Mouse (Mus musculus): ENCODE data around the gene Akna. TPM values are rescaled to one million over a fixed set of nuclear protein-coding genes. Genes with fewer than 3 reads are reported as not detected.
"Not testable (repeated sequence)": the region's sequence is repeated elsewhere in the genome, so short reads cannot be mapped to it uniquely, and the experiment has no call there.

The Akna gene
- polyA plus RNA-seq, 3 experiments from 2014 or later, result 94.8 to 135 (median 102) TPM

DNA sequence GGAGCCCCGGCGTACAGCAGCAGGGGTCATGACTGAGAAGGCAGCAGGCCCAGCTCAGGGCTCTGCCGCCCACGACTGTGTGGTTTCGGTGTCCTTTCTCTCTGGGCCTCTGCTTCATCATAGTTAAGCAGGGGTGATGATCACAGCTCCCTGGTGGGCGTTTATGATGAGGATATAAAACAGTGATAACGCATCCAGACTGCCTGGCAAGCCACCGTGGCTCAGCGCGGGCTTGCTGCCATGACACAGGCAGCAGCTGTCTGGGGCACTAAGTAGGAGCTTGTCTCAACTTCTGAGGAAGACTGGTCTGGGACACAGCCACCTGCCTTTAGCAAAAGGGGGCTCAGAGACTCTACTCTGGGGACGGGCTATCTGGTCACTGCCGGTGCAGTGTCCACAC lies 19.7 kb downstream of the Akna start:
- ATAC-seq, result no peak

DNA sequence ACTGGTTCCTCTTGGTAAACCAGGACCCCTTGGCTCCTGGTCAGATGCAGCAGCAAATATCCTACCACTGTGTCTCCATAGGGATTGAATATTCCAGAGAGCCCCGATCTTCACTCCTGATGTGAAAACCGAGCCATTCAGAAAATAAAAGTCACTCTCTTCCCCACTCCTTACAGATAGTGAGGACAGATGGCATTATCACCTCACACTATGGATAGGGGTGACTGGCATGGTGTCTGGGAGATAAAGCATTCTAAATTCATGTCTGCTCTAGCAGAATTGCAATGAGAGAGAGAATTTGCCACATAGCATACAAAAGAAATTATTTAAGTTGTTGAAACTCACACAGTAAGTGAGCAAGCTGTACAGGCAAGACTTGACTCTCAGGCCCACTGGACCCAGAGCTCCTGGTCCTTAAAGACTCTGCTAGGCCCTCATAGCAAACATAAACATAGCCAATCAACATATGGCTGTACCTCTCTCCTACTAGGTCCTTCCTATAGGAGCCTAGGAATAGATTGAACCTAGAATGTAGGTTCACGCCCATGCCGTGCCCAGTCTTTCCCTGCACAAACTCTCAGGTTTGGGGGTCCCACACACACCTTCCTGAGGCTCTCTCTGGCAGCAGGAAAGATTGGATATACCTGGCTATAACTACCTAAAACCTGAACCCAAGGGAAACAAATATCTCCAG lies 20.3 kb downstream of the Akna start:
- ATAC-seq, result no peak

DNA sequence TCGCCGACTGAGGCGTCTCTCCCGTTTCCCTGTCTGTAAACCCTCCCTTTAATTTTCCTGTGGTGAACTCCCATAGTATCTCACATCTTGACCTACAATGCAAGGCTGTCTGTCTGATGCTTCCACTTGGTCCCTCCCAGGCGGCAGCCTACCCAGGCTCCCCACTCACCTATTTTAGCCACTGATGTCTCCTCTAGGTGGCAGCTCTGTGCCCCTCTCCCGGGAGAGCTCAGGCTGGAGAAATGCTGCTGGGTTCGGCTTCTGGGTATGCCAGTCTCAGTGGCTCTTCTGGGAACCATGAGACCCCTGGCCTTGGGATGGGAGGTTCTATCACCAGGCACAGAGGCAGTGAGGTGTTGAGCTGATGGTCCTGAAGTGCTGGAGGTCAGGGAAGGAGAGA lies 25.7 kb downstream of the Akna start:
- no peak for ATAC-seq

DNA sequence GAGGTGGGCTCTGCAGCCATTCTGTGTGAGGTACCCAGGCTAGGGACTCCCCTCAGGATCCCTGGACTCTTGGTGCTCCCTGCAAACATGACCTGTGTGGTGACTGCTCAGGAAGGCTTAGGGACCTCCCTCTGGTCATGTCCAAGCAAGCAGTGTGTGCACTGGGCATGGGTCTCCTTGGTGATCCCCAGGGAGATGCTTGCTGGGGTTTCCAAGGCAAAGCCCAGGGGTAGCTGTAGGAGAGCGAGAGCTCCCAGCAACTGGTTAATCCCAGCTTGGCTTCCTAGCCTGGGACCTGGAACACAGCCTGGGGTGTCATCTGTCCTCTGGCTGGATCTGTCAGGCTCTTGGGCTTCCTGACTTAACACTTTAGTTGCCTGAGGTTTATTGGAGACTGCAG lies 27.8 kb downstream of the Akna start:
- no peak for ATAC-seq

DNA sequence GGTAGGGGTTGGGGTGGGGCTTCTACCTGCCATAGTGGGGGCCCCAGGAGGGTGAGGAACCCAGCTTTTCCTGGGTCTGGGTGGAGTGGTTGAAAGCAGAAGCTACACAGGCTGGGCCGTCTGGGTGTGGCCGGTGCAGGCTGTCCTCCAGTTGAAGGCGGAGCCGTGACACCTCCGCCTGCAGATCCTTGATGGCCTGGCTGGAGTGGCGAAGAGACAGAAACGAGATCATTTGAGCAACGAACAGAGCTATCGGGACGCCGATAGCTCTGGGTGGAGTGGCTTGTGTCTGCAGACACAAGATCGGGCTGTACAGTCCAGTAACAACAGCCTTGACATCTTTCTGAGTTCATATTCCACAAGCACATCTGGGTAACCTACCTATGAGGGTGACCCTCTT lies 28.8 kb downstream of the Akna start:
- ATAC-seq, result no peak

DNA sequence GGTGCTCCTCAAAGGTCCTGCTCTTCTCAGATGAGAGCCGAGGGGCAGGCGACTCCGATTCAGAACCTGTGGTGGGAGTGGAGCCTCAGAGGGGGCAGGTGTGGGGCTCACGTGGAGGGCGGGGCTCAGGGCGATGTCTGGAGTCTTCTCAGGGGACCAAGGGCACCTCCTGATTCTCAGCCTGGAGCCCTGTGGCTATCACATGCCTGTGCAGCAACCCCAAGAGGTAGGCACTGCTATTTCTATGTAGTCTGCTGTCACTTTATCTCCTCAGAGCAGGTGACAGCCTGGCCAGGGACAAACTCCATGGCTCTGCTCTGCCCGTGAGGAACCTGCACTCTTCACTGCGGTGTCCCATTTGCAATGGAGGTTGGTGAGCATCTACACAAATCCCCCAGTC lies 29.8 kb downstream of the Akna start:
- no peak for ATAC-seq

DNA sequence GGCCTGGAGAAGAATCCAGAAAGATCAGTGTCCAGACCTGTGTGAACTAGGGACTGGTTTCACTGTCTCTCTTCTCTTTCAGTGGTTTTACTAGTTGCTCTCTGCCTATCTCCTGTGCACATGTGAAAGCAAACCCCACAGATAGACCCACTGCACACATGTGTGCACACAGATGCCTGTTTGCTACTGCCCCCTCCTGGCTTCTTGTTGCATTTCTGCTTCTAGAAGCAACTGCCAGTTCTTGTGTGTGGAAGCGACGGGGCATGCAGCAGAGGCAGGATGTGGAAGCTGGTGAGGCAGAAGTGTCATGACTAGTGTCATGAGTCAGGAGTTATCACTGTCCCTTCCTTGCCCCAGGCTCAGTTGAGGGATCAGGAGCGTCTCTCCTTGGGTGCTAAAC lies 31.3 kb downstream of the Akna start:
- peak; percentile 64 for ATAC-seq

DNA sequence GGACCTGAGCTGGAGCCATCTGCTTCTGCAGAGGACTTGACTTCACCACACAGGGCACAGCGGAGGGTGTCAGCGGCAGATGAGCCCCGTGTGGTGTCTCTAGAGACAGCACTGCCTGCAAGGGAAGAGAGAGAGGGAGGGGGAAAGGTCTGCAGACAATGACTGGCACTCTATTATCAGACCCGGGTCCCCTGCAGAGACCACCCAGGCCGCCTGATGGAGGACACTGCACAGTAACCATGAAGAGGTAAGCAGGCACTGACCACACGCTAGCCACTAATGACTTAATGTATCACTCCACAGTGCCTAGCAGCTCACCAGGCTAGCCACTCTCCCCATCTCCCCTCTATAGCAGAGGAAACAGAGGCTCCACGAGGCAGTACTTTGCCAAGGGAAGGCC lies 32.3 kb downstream of the Akna start:
- ATAC-seq, result no peak

DNA sequence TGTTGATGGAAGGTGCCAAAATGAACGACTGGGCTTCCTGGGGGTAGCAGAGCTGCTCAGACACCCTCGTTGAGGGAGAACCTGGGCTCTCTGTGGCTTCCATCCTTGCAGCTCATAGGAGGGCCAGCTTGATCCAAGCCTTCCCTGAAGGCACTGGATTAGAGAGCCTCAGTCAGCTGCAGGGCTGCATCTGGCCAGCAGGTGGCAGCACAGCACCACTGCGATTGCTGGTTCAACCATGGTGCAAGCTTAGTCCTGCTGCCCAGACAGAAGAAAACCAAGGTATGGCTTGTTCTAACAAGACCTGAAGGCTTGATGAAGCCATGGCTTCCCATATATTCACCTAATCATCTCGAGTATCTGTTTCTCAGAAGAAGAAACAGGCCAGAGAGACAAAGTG lies 34.6 kb downstream of the Akna start:
- ATAC-seq, result peak; percentile 62

DNA sequence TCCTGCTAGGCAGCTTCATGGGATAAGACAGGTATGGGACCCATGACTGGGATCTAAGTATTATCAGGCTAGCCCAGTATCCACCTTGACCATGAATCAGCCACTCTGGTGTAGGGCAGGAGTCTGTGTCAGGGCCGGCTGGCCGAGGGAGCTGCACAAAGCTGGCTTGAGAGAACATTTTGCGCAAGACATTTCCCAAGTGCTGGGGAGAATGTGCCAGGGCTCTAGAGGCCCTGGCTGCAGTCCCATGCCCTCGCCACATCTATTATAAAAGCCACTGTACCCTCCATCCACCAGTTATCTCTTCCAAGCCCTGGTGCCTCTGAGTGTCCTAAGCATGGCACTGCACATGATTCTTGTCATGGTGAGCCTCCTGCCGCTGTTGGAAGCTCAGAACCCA lies 41.0 kb downstream of the Akna start, which contains the start of gene Orm2:
TSS of gene Orm2 (plus strand) at position 300 of the 400 bp plus-strand sequence.
- no peak for ATAC-seq

DNA sequence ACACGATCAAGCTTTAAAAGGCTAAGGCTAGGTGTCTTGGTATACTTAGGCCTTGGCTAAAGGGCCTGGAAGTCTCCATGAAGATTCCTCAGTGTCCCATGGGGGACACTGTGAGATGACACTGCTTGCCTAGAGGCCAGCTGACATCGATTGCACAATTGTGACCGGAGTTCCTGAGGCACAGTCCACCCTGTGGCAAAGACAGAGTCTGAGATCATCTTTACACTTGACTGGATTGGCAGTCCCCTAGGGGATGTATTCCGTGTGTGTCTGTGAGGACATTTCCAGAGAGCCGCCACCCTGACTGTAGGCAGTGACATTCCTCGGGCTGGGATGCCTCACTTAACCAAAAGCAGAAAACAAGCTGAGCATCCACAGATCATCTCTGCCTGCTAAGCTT lies 43.3 kb downstream of the Akna start:
- no peak for ATAC-seq

DNA sequence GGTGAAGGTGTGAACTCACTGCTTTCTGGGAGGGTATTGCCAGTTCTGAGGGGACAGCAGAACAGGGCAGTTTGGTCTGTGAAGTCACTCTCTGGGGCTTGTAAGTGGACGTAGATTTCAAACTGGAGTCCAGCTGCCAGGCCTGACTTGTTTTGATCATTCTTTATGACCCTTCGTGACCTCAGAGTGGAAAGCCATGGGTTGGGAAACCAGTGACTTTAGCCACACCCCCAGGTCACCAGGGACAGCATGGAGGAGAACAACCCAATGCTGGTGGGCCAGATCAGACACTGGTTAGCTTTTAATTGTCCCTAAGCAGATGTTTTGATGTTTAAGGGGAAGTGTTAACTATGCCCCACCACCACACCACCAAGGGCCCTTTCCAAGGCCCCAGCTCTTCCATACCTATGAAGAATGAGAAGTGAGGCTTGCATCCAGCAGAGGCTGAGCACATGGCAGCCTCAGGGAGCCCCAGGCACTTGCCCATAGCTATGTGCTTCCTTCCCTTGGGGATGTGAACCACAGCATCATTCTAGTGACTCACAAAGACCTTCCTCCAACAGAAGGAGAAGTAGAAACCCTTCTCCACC lies 46.1 kb downstream of the Akna start:
- no peak for ATAC-seq

DNA sequence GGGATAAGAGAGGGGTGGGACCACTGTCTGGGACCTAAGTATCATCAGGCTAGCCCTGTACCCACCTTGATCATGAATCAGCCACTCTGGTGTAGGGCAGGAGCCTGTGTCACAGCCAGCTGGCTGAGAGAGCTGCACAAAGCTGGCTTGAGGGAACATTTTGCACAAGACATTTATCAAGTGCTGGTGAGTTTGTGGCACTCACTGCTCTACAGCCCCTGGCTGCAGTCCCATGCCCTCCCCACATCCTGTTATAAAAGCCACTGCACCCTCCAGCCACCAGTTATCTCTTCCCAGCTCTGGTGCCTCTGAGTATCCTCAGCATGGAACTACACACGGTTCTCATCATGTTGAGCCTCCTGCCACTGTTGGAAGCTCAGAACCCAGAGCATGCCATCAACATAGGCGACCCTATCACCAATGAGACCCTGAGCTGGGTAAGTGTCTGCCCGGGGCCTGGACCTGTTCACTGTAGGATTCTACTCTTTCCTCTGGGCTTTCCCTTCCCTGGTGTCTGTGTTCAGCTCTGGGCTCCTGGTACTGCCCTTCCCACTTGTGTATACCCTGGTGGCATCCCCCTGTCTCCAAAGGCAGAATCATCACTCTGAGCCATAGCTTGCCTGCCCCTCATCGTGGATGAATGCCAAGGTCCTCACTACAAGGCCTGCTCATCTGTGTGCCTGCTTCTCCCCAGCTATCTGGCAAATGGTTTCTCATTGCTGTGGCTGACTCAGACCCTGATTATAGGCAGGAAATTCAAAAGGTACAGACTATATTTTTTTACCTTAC lies 47.1 kb downstream of the Akna start, which contains the start of gene Orm3:
TSS of gene Orm3 (plus strand) at position 286 of the 789 bp plus-strand sequence.
- peak; percentile 24 for ATAC-seq

DNA sequence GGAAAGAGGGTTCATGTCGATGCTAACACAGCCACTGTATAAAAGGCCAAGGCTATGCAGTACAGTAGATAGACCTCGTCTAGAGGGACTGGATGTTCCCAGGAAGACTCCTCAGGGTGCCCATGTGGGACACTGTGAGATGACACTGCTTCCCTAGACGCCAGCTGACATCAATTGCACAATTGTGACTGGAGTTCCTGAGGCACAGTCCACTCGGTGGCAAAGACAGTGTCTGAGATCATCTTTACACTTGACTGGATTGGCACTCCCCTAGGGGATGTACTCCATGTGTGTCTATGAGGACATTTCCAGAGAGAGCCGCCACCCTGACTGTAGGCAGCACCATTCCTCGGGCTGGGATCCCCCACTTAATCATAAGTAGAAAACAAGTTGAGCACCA lies 54.6 kb downstream of the Akna start:
- no peak for ATAC-seq

DNA sequence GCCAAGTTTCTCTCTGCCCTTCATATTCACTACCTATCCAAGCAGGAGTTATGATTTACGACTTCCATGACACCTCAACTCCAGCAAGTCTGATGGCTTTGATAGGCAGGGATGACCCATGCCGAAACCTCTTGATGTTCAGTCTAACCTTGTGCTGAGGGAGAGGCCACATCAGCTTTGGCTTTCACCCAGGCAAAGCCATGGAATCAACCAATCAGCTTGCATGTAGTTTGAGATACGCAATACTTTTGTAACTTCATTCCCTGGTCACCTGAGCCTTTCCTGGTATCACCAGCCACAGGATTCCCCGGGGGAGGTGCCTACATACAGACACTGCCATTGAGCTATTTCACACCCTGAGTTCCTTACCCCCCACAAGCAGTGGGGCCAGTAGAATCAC lies 56.5 kb downstream of the Akna start:
- no peak for ATAC-seq

DNA sequence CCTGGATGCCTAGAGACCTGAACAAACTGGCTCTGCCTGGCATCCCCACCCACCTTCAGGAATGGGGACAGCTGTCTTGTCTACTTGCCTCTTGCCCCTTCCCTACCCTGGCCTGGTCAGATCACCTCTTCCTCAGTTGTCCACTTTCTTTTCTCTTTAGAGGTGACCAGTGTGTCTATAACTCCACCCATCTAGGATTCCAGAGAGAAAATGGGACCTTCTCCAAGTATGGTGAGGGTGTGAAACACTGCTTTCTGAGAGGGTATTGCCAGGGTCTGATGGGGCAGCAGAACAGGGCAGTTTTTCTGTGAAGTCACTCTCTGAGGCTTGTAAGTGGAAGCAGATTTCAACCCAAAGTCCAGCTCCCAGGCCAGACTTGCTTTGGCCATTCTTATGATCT lies 57.9 kb downstream of the Akna start:
- no peak for ATAC-seq

DNA sequence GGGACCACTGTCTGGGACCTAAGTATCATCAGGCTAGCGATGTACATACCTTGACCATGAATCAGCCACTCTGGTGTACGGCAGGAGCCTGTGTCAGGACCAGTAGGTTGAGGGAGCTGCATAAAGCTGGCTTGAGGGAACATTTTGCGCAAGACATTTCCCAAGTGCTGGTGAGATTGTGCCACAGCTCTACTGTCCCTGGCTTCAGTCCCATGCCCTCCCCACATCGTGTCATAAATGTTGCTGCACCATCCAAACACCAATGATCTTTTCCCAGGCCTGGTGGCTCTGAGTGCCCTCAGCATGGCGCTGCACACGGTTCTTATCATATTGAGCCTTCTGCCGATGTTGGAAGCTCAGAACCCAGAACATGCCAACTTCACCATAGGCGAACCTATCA lies 58.9 kb downstream of the Akna start, which contains the start of gene Orm1:
TSS of gene Orm1 (plus strand) at position 266 of the 400 bp plus-strand sequence.
- ATAC-seq, result no peak

DNA sequence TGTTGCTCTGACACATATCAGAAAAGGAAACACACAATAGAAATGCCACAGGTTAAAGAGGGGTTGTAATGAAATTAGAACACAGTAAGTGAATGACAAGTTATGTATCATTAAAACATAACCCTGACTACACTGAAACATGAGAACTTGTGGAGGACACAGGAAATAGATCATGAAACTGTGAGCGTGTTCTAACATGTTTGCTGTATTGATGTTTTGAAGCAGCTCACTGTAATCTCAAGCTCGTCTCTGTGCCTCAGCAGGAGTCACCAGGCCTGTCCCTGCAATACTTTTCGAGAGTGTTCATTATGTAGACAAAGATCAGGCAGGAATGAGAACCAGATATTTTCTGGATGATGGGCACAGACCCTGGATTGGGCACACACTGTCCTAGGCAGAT lies 59.5 kb downstream of the Akna start:
- no peak for ATAC-seq

DNA sequence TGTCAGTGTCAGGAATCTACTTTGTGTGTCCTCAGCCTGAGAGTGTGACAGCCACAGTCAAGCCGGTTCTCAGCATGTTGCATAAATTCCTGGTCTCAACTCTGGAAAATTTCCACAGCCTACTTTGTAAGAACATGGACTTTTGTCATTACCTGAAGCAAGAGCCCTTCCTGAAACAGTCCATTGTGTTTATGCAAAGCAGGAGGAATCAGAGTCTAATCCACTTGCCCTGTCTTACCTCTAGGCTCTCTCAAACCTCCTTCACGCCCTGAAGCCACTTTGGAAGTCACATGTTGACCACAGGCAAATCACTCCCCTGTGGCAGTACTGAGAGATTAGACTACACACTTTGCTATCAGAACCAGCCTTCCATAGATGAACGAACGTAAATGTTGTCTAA lies 60.7 kb downstream of the Akna start:
- no peak for ATAC-seq

DNA sequence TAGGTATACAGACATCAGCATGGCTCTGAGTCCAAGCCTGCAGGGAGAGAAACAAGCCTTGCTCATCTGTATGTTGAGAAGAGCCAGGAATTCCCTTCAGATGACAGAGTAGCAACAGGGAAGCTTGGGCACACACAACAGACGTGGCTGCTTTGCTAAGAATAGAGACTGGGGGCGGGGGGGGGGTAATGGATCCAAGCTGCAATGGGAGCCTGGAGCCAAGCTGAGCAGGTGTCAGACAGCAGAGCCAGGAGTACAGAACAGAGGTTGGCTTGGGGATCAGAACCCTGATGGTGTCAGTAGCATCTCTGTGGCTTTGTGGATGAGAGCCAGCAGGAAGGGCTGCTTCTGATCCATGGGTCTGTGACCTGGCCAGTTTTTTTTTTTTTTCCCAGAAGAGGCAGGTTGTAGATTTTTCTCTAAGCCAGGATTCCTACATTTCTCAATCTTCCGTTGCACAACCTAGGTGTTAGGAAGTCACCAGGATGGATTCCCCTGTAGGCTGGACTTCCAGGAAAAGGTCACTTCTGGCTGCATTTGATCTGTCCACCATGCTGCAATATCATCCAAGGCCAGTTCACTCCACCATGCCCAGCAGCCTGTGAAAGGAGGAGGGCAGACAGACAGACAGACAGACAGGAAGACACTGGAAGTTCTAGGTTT lies 64.6 kb downstream of the Akna start:
- no peak for ATAC-seq

DNA sequence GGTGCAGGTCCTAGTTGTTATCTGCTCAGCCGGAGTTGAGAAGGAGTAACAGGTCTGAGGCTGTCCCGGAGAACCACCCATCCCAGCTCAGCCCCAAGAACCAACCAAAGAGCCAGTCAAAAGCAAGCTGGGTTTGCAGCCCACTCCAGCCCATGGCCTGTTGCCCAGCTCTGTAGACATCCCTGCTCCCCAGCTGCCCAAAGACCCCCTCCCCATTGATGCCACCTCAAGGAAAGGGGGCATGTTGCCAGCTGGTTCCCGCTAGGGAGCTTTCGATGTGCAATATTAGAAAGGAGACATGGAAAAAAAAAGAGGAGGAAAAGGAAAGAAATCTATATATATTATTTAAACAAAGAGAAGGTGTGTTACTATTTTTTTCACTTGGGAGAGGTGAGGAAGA lies 69.8 kb downstream of the Akna start:
- no peak for ATAC-seq

DNA sequence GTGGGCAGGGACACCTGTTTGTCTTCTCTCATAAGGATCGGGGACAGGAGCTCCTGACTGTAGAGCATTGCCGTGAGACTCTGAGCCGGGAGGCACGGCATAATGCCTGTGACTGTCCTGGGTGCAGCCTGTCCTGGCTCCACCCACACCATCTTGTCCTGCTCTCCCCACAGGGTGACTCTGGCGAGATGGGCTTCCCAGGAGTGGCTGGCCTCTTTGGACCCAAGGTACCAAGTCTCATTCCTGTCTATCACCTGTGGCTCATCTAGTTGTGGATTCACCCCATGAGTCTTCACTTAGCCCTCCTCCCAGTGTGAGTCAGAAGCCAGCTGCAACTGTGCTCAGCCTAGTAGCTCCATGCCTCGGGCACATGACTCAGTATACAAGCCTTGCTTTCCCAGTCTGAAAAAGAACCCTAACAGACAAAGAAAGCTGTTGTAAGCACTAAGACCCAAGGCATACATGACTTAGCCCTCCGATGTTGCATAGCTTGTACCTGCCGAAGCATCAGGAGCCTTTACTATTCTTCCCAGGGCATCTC lies 79.8 kb downstream of the Akna start:
- ATAC-seq, result no peak

DNA sequence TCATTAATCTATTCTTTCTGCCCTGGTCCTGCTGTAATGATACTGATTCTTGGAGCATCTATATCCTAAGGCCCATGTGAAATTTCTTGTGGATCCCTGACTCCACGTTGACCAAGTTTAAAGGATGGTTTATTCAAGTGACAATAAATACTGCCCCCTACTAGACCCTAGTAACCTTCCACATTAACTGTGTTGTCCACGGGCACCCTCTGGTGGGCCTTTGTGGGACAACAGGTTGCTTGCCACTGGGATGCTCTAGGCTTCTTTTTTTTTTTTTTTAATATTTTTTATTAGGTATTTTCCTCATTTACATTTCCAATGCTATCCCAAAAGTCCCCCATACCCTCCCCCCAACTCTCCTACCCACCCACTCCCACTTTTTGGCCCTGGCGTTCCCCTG lies 83.6 kb downstream of the Akna start:
- ATAC-seq, result not testable (repeated sequence)
